Mouse (Mus musculus): Measurements from ENCODE around the gene Slc25a39. TPM values are rescaled to one million over a fixed set of nuclear protein-coding genes. Genes with fewer than 3 reads are reported as not detected.

Gene Slc25a39
- total and polyA plus RNA-seq, 2 experiments = 181 to 1,099 TPM

GRCm38 (mm10) chr11:102361776-102362495 is 45.8 kb downstream of the Slc25a39 start:
- TF ChIP-seq CTCF (IDR thresholded peaks at IDR 0.05; ENCODE audit: low read depth, low read length) = no peak
- no peak for TF ChIP-seq POLR2A (IDR thresholded peaks at IDR 0.05; ENCODE audit: extremely low read depth, insufficient read depth, low read length)
- H3K4me1 ChIP-seq (ENCODE audit: control insufficient read depth, insufficient read depth, low read length) = no peaks in the 10 kb centered on the region
- 0 out of 2 replicates have a peak, but pooled peaks cover 1% of the 10 kb centered on the region for H3K27me3 ChIP-seq (ENCODE audit: control insufficient read depth, insufficient read depth, low read length)
- no peak overlapping the region for H3K4me3 ChIP-seq (ENCODE audit: insufficient read depth, low read depth, low read length)
- no peak overlapping the region for H3K9ac ChIP-seq (ENCODE audit: low read depth, low read length)
- no peak overlapping the region for H3K27ac ChIP-seq (replicated peaks; ENCODE audit: insufficient read depth, low read depth, low read length)
- no peaks in the 10 kb centered on the region for H3K79me2 ChIP-seq (ENCODE audit: control insufficient read depth, insufficient read depth, low read length)
- WGBS = 91% methylated on average over 8 of the region's 8 CpGs
- no peaks in the 10 kb centered on the region for H3K36me3 ChIP-seq (ENCODE audit: control insufficient read depth, insufficient read depth, low read length)
- DNase-seq (ENCODE audit: extremely low read depth, low read depth, low spot score) = no peak

DNA sequence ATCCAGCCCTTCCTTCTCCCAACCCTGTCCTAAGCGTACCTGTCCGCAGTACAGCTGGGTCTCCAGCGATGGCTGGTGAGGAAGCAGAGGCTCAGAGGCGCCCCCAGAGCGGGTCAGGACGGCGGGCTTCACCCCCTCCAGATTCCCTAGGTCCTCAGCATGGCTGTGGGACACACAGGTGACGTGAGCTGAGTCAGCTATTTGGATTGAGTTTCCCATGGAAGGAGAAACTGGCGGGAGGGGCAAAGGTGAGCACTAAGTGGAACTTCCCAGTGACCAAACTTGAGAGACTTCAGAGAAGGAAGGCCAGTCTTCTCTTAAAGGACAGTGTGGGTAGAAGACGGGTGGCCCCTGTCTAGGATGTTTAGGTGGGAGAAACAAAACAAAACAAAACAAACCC is 49.4 kb downstream of the Slc25a39 start:
- Histone ChIP-seq H3K4me1 (ENCODE audit: control insufficient read depth, insufficient read depth, low read length) (no peaks in the 10 kb centered on the region), H3K4me3 (ENCODE audit: insufficient read depth, low read depth, low read length) (no peak overlapping the region), H3K36me3 (ENCODE audit: control insufficient read depth, insufficient read depth, low read length) (no peaks in the 10 kb centered on the region), H3K9ac (ENCODE audit: low read depth, low read length) (no peak overlapping the region), H3K27me3 (ENCODE audit: control insufficient read depth, insufficient read depth, low read length) (0 out of 2 replicates have a peak, but pooled peaks cover 3% of the 10 kb centered on the region), H3K79me2 (ENCODE audit: control insufficient read depth, insufficient read depth, low read length) (no peaks in the 10 kb centered on the region), H3K27ac (replicated peaks; ENCODE audit: insufficient read depth, low read depth, low read length) (no peak overlapping the region)
- no peak for DNase-seq (ENCODE audit: extremely low read depth, low read depth, low spot score)
- TF ChIP-seq POLR2A (IDR thresholded peaks at IDR 0.05; ENCODE audit: extremely low read depth, insufficient read depth, low read length) (no peak), CTCF (IDR thresholded peaks at IDR 0.05; ENCODE audit: low read depth, low read length) (no peak)
- 68% methylated on average over 10 of the region's 10 CpGs for WGBS

GRCm38 (mm10) chr11:102356636-102357350 is 51.0 kb downstream of the Slc25a39 start:
- no peak for TF ChIP-seq CTCF (IDR thresholded peaks at IDR 0.05; ENCODE audit: low read depth, low read length)
- TF ChIP-seq POLR2A (IDR thresholded peaks at IDR 0.05; ENCODE audit: extremely low read depth, insufficient read depth, low read length) = no peak
- H3K79me2 ChIP-seq (ENCODE audit: control insufficient read depth, insufficient read depth, low read length) = no peaks in the 10 kb centered on the region
- no peaks in the 10 kb centered on the region for H3K4me1 ChIP-seq (ENCODE audit: control insufficient read depth, insufficient read depth, low read length)
- DNase-seq (ENCODE audit: extremely low read depth, low read depth, low spot score) = no peak
- H3K27me3 ChIP-seq (ENCODE audit: control insufficient read depth, insufficient read depth, low read length) = 0 out of 2 replicates have a peak, but pooled peaks cover 3% of the 10 kb centered on the region
- no peak overlapping the region for H3K9ac ChIP-seq (ENCODE audit: low read depth, low read length)
- no peak overlapping the region for H3K27ac ChIP-seq (replicated peaks; ENCODE audit: insufficient read depth, low read depth, low read length)
- H3K4me3 ChIP-seq (ENCODE audit: insufficient read depth, low read depth, low read length) = no peak overlapping the region
- no peaks in the 10 kb centered on the region for H3K36me3 ChIP-seq (ENCODE audit: control insufficient read depth, insufficient read depth, low read length)
- WGBS = 57% methylated on average over 31 of the region's 31 CpGs

DNA sequence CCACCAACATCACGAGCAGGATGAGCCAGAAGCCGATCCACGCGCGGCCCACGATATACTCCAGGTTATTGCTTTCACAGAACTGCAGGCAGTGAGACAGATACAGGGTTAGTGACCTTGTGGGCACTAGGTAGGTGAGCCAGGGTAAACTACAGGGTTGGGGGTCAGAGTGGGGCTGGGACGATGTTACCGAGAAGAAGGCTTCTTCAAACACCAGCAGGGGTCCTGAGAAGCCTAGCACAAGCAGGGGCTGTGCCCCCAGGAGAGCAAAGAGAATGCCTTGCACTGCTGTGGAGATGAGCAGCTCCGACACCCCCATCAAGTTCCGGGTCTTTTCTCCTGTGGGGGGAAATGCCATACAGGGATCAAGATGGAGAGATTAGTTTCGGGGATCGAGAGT is 51.6 kb downstream of the Slc25a39 start:
- Histone ChIP-seq H3K27me3 (ENCODE audit: control insufficient read depth, insufficient read depth, low read length) (0 out of 2 replicates have a peak, but pooled peaks cover 3% of the 10 kb centered on the region), H3K27ac (replicated peaks; ENCODE audit: insufficient read depth, low read depth, low read length) (no peak overlapping the region), H3K9ac (ENCODE audit: low read depth, low read length) (no peak overlapping the region), H3K4me1 (ENCODE audit: control insufficient read depth, insufficient read depth, low read length) (no peaks in the 10 kb centered on the region), H3K4me3 (ENCODE audit: insufficient read depth, low read depth, low read length) (no peak overlapping the region), H3K79me2 (ENCODE audit: control insufficient read depth, insufficient read depth, low read length) (no peaks in the 10 kb centered on the region), H3K36me3 (ENCODE audit: control insufficient read depth, insufficient read depth, low read length) (no peaks in the 10 kb centered on the region)
- 73% methylated on average over 12 of the region's 12 CpGs for WGBS
- DNase-seq (ENCODE audit: extremely low read depth, low read depth, low spot score) = no peak
- TF ChIP-seq CTCF (IDR thresholded peaks at IDR 0.05; ENCODE audit: low read depth, low read length) (no peak), POLR2A (IDR thresholded peaks at IDR 0.05; ENCODE audit: extremely low read depth, insufficient read depth, low read length) (no peak)

DNA sequence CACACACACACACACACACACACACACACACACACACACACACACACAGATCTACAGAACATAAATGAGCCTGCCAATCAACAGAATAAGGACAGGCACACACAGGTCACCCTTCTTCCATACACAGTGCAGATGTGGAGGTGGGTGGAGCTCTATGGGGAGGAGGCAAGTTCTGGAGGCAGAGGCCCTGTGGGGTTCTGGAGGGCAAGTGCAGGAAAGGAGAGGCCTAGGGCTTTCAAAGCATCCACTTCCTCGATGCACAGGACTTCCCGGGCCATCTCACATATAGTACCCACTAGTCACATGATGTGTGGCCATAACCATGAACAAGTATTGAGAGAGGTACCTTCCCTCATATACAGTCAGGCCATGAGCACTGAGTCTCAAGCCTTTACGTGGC is 52.2 kb downstream of the Slc25a39 start:
- Histone ChIP-seq H3K27me3 (ENCODE audit: control insufficient read depth, insufficient read depth, low read length) (0 out of 2 replicates have a peak, but pooled peaks cover 3% of the 10 kb centered on the region), H3K4me3 (ENCODE audit: insufficient read depth, low read depth, low read length) (no peak overlapping the region)

More for the DNA sequence above, 52.2 kb downstream of the Slc25a39 start:
- DNase-seq (ENCODE audit: extremely low read depth, low read depth, low spot score) = no peak
- Histone ChIP-seq H3K27ac (replicated peaks; ENCODE audit: insufficient read depth, low read depth, low read length) (no peak overlapping the region), H3K36me3 (ENCODE audit: control insufficient read depth, insufficient read depth, low read length) (no peaks in the 10 kb centered on the region), H3K79me2 (ENCODE audit: control insufficient read depth, insufficient read depth, low read length) (no peaks in the 10 kb centered on the region), H3K4me1 (ENCODE audit: control insufficient read depth, insufficient read depth, low read length) (no peaks in the 10 kb centered on the region), H3K9ac (ENCODE audit: low read depth, low read length) (no peak overlapping the region)
- TF ChIP-seq CTCF (IDR thresholded peaks at IDR 0.05; ENCODE audit: low read depth, low read length) (no peak), POLR2A (IDR thresholded peaks at IDR 0.05; ENCODE audit: extremely low read depth, insufficient read depth, low read length) (no peak)
- 72% methylated on average over 3 of the region's 3 CpGs for WGBS
